Mouse (Mus musculus) stomach, postnatal 0 days (tissue): ENCODE data around the gene A830018L16Rik. TPM values are rescaled to one million over a fixed set of nuclear protein-coding genes. Genes with fewer than 3 reads are reported as not detected.
"Not testable (repeated sequence)": the region's sequence is repeated elsewhere in the genome, so short reads cannot be mapped to it uniquely, and the experiment has no call there.

Experiments used
- ATAC-seq: fragments of 200-750 bp; cut with Nextera tagmentation; 2 replicates; pipeline ENCODE4 v1.8.0; 2017; ENCODE audit not compliant: low FRiP score, low TSS enrichment
- DNase-seq: peaks from one replicate; pipeline ENCODE4 v3.0.0-alpha.2; 2016; ENCODE audit warnings: low spot score
- H3K27ac ChIP-seq: fragments of 300-500 bp; sonication (generic); replicated peaks from 2 replicates; pipeline ENCODE4 v1.5.1; 2014; ENCODE audit warnings: mild to moderate bottlenecking, control low read depth
- H3K27me3 ChIP-seq: fragments of 300-500 bp; sonication (generic); 2 replicates; pipeline ENCODE4 v1.6.1; 2014; ENCODE audit warnings: low read length; ENCODE audit not compliant: control insufficient read depth, insufficient read depth
- H3K36me3 ChIP-seq: fragments of 300-500 bp; sonication (generic); 2 replicates; pipeline ENCODE4 v1.6.1; 2014; ENCODE audit warnings: low read length, mixed read lengths; ENCODE audit not compliant: control insufficient read depth, insufficient read depth
- H3K4me1 ChIP-seq: fragments of 300-500 bp; sonication (generic); replicated peaks from 2 replicates; pipeline ENCODE4 v1.6.1; 2014; ENCODE audit warnings: antibody characterized with exemption; ENCODE audit not compliant: control insufficient read depth, insufficient read depth
- H3K4me2 ChIP-seq: fragments of 300-500 bp; sonication (generic); replicated peaks from 2 replicates; pipeline ENCODE4 v1.6.1; 2014; ENCODE audit warnings: low read depth, mild to moderate bottlenecking, control low read depth, moderate library complexity
- H3K4me3 ChIP-seq: fragments of 300-500 bp; sonication (generic); 2 replicates; pipeline ENCODE4 v1.5.1; 2014; ENCODE audit warnings: low read depth, low read length, control low read depth
- H3K9ac ChIP-seq: fragments of 300-500 bp; sonication (generic); 2 replicates; pipeline ENCODE4 v1.6.1; 2014; ENCODE audit warnings: mild to moderate bottlenecking, low read length, control low read depth, mixed read lengths
- H3K9me3 ChIP-seq: fragments of 300-500 bp; sonication (generic); 2 replicates; pipeline ENCODE4 v1.6.1; 2016; ENCODE audit warnings: low read length; ENCODE audit not compliant: control insufficient read depth
- CTCF ChIP-seq: IDR thresholded peaks from 2 replicates; pipeline ENCODE4 v1.5.1; 2016; ENCODE audit warnings: antibody characterized with exemption, low read depth, mild to moderate bottlenecking, moderate library complexity
- EP300 ChIP-seq: optimal IDR thresholded peaks from 2 replicates; pipeline ENCODE3; 2016; ENCODE audit warnings: antibody characterized with exemption
- WGBS: fragments of 180-500 bp; shearing (Covaris S2); extraction: QIAGEN DNeasy Blood & Tissue Kit; methylation state at CpG from one replicate; pipeline ENCODE4 v1.1.7; 2014; 5-methylcytosine and 5-hydroxymethylcytosine counted together
- polyA plus RNA-seq: library from polyadenylated mRNA; unstranded; fragments of >200 nt; fragmentation: Nextera tagmentation; extraction: Ambion mirVana; gene quantifications from 2 replicates; pipeline ENCODE4 v1.2.1, GENCODE M21; 2015

The A830018L16Rik gene
- polyA plus RNA-seq, 1 experiment from 2014 or later: 3.5 TPM

DNA sequence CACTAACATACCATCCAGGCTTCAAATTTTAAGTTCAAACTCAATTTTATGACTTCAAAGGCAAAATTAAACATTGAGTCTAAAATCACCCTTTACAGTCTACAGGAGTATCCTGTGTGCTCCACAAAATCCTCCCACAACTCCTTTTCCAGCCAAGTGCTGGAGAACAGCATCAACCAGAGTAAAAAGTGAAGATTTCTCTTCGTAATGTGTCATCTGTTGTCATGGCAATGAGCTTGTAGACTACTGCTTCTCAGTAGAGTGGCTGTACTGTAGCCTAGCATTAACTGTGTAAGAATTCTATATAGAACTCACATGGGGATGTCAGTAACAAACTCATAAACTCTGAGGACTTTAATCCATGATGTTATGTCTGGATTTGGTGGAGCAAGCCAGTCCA, 596.7 kb downstream of the A830018L16Rik start:
- H3K4me2 ChIP-seq: no peak overlapping the region
- ATAC-seq (no peak), DNase-seq (no peak)
- H3K9me3 ChIP-seq: no peaks in the 10 kb centered on the region
- H3K27me3 ChIP-seq: no peaks in the 10 kb centered on the region
- WGBS: 73% methylated on average over 1 of the region's 1 CpGs
- no peaks in the 10 kb centered on the region for H3K36me3 ChIP-seq
- TF ChIP-seq EP300: no peak
- TF ChIP-seq CTCF: no peak
- H3K4me3 ChIP-seq: no peak overlapping the region
- H3K27ac ChIP-seq: no peak overlapping the region
- no peak overlapping the region for H3K9ac ChIP-seq
- no peaks in the 10 kb centered on the region for H3K4me1 ChIP-seq

DNA sequence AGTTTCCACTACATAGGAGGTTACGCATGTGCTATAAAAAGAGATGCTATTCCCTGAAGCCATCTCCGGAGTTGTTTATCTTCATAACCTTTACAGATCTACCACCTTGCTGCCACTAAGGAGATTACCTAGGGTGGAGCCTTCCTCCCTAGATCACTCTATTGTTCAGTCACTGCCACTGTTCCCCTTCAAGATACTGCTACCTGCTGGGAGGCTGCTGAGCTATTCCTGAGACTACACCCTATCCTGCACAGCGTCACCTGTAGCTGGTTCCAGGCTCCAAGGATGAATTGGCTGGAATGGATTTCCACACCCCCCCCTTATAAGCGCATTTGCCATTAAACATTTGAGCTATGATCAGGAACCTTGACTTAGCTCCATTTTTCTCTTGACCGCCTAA, 606.7 kb downstream of the A830018L16Rik start:
- not testable (repeated sequence) for H3K9me3 ChIP-seq, H3K27ac ChIP-seq, H3K4me1 ChIP-seq, ATAC-seq, DNase-seq, H3K9ac ChIP-seq, H3K27me3 ChIP-seq, H3K4me3 ChIP-seq, H3K4me2 ChIP-seq, H3K36me3 ChIP-seq
- 79% methylated on average over 5 of the region's 5 CpGs for WGBS
